Mouse (Mus musculus): ENCODE results near the gene Nfib. TPM values are rescaled to one million over a fixed set of nuclear protein-coding genes. Genes with fewer than 3 reads are reported as not detected.
A peak's percentile ranks its signal among the peaks of the same experiment; 100 is the strongest.

Gene Nfib
- total RNA-seq, 2 experiments from 2014 or later: 119 to 122 TPM

DNA sequence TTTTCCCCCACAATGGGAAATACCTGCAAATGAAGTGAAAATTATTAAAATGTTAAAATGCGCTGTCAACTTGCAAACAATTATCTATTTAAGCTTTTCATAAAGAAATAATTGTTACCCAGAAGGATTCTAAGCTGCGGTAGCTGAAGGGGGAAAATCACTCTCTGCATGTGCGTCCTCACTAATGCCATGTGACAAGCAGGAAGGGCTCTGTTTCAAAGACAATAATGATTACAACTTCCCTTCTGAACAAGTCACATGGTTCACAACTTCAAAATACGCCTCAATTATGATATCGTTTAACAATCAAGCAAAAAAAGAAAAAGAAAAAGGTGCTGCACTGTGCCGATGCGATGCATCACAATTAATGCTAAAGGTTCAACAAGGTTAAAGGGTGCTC, 212.2 kb downstream of the Nfib start:
- DNase-seq (ENCODE audit: low spot score): no peak
- intact Hi-C loops (cut with DNase I): no loop called here

DNA sequence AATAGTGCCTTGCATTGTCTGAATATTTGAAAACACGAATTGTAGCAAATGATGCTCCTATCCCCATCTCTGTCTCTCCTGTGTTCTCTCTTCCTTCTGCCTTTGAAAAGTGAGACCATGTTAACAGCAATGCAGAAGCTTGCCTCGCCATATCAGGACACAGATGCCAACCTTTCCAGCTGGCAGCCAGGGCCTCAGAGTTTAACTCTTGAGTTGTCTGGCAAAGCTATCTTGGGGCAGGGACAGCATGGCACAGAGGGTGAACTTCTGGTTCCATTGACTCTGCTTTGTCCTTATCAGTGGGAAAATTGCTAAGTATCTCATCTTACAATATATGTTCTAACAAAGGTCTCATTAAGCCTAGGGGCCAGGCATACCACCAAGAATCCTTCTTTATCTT, 212.8 kb downstream of the Nfib start:
- intact Hi-C loops (cut with DNase I): no loop called here
- DNase-seq (ENCODE audit: low spot score): no peak

GRCm38 (mm10) chr4:82489939-82490338, 215.6 kb downstream of the Nfib start:
- DNase-seq (ENCODE audit: low spot score): no peak
- intact Hi-C loops (cut with DNase I): no loop called here

DNA sequence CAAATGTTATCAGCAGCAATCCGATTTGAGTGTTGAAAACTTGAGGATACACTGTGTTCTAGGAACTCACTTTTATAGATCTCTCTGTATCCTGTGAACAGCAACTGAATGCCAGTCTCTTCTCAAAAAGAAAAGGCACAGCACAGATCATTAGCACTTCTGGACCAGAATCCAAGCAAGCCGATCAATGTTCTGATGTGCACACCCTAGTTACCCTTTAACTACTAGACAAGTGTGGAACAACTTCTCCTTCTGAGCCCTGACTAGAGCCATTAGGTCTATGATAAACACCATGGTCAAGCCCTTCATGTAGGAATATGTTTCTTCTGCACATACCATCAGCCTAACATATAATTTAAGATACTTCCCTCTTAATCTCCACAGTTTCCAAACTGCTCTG, 219.6 kb downstream of the Nfib start:
- no peak for DNase-seq (ENCODE audit: low spot score)
- intact Hi-C loops (cut with DNase I): no loop called here

DNA sequence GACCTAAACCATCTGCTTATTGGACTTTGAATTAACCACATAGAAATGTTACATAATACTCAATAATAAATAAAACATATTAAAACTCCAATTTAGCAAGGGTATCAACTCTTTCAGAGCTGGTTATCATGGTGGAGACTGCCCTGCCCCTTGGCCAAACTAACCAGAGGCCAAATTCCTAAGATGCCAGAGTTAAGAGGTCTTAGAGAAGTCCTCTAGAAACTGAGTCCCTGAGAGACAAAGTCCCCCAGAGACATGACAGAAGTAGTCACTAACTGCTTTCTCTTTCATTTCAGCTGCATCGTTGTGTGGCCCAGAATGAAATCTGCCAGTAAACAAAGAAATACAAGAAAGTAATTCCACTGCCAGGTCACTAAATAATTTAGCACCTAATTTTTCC, 221.7 kb downstream of the Nfib start:
- intact Hi-C loops (cut with DNase I): loop anchor here (2.0 kb wide), 1 partner anchor 17 kb away; no protein-coding TSS in a partner anchor
- no peak for DNase-seq (ENCODE audit: low spot score)

GRCm38 (mm10) chr4:82483298-82483697, 222.3 kb downstream of the Nfib start:
- no peak for DNase-seq (ENCODE audit: low spot score)
- intact Hi-C loops (cut with DNase I): loop anchor here (2.0 kb wide), 1 partner anchor 18 kb away; no protein-coding TSS in a partner anchor

GRCm38 (mm10) chr4:82480635-82481034, 224.9 kb downstream of the Nfib start:
- no peak for DNase-seq (ENCODE audit: low spot score)
- intact Hi-C loops (cut with DNase I): no loop called here

GRCm38 (mm10) chr4:82479394-82479793, 226.2 kb downstream of the Nfib start:
- no peak for DNase-seq (ENCODE audit: low spot score)
- intact Hi-C loops (cut with DNase I): no loop called here

DNA sequence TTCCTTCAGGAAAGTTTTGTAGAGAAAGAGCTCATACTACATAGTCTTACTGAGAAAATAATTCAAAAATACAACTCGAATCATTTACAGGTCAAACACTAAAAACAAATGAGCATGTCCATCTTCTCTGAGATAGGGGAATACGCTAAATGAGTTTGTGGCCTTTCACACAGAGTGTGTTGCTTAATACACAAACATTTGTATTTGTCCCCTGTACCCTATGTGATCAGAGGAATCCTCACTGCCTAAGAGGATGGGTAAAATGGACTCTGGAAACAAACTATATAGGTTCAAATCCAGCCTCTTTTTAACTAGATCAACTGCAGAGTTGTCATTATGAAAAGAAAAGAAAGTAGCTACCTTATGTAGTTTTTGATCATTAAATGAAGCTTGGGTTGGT, 227.8 kb downstream of the Nfib start:
- intact Hi-C loops (cut with DNase I): no loop called here
- no peak for DNase-seq (ENCODE audit: low spot score)

DNA sequence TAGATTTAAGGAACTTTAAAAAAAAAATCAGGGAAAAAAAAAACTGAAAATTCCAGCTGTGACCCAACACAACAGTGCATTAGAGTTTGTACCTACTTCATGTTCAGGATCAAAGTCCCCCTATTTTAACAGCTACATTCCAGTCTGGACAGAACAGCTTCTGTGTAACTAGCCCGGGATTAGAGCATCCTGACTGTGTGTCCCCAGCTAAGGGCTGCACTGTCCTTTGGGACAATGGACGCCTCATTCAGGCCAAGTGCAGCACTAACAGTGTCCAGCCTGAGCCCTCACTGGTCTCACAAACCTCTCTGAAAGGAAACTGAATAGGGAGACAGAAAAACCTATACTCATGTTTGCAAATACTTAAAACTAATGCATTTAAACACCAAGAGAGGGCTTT, 229.1 kb downstream of the Nfib start:
- intact Hi-C loops (cut with DNase I): no loop called here
- no peak for DNase-seq (ENCODE audit: low spot score)

GRCm38 (mm10) chr4:82474334-82474733, 231.2 kb downstream of the Nfib start:
- DNase-seq (ENCODE audit: low spot score): no peak
- intact Hi-C loops (cut with DNase I): no loop called here

GRCm38 (mm10) chr4:82470938-82471320, 234.6 kb downstream of the Nfib start:
- intact Hi-C loops (cut with DNase I): no loop called here
- no peak for DNase-seq (ENCODE audit: low spot score)

DNA sequence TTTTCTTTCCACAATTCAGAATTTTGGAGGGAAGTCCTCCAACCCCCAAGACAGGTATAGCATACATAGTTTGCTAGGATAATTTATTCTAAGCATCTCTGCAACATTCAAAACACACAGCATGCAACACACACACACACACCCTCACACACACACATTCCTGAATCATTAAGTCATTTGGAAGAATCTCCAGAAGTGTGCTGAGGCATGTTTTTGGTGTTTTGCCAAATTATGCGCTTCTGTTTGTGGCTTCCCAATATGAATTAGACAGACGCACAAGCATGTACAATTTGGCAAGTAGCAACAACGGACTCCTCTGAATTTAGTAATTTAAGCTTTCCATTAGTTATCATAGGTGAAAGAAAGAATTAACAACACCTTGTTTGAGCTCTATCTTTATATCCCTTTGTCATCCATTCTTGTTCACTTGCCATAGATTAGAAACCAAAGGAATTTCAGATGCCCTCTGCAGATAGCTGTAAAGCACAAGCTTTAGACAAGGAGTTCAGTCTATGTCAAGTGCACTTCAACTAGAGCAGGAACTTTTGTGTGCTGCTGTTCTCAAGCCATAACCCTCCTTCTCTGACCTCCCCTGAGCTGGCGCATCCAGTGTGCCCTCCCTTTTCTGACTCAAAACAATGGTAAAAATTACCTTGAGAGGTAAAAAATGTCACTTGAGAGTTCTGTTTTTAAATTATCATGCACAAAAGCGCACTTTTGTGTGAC, 235.2 kb downstream of the Nfib start:
- intact Hi-C loops (cut with DNase I): no loop called here
- DNase-seq (ENCODE audit: low spot score): no peak

- DNase-seq (ENCODE audit: low spot score): no peak
- intact Hi-C loops (cut with DNase I): no loop called here
These were observed 236.6 kb downstream of the Nfib start for GRCm38 (mm10) chr4:82468944-82469343.

DNA sequence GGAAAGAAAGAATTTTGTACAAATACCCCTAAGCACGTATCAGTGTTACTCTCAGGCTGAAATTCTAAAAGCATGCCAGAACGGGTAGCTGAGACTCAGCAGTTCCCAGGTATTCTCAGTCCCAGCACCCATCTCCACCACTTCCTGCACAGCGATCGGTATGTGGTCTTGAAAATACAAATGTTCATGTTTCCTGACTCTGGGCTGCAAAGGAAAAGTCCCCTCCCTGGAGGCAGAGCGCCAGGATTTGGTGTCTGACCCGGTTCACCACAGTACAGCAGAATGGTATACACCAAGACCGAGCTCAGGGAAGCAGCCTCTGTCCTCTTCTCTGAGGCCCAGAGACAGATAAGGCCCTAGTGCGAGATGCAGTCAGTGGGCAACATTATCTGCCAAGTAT, 238.8 kb downstream of the Nfib start:
- DNase-seq (ENCODE audit: low spot score): peak; percentile 58
- intact Hi-C loops (cut with DNase I): no loop called here

- intact Hi-C loops (cut with DNase I): no loop called here
- DNase-seq (ENCODE audit: low spot score): no peak
These were observed 239.4 kb downstream of the Nfib start for GRCm38 (mm10) chr4:82466144-82466543.

- intact Hi-C loops (cut with DNase I): no loop called here
- peak; percentile 48 for DNase-seq (ENCODE audit: low spot score)
These were observed 241.4 kb downstream of the Nfib start for GRCm38 (mm10) chr4:82464051-82464632.

DNA sequence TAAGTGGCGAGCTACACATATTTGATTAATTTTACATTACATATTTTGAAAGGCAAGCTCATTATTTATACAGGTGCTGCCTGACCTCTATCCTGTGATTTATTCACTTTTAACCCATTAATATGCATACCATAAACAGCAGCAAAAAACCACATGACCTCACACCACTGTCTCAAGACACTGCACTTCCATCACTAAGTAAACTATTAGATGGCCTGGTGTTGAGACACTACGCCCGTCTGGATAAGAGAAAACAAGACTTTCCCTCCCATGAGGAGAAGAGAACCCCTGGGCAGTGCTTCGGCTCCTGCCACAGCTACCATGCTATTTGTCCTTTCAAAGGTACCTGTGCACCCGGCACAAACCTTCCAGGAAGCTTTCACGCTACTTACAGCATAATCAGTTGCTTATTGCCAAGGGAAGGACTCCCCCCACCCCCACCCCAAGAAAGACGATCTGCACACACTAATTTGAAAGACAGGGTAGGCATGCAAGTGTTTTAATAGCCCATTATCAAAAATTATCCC, 242.3 kb downstream of the Nfib start:
- intact Hi-C loops (cut with DNase I): no loop called here
- DNase-seq (ENCODE audit: low spot score): no peak

DNA sequence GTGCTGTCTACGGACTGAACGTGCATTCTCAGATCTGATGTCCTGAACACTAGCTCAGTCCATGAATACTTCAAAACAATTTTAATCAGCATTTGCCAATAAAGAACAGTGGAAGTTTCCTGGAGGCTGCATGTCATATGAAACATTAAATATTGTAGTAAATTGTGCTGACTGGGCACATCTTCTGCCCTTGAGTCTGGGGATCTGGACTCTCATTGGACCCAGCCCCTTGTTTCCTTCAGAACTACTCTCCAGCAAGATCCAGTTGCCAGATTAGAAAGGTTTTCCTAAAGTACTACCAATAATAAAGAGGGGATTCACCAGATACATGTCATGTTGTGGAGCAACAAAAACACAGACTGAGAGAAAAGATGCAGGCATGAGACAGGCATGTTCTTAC, 243.9 kb downstream of the Nfib start:
- intact Hi-C loops (cut with DNase I): no loop called here
- DNase-seq (ENCODE audit: low spot score): no peak

DNA sequence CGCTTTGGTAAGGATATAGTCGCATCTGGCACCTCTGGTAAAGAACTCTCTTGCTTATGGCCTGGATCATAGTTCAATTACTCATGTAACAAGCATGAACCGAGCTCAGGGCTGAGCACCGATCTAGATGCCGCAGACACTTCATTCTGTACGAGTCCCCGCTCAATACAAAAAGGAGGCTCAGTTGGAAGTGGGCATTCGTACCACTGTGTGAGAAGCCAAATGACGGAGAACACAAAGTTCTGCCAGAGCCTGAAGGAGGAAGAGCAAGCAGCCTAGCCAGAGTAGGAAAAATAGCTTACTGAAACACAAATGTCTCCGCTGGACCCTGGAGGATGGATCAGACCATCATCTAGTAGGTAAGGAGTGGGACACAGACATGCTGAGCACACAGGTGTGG, 246.7 kb downstream of the Nfib start:
- intact Hi-C loops (cut with DNase I): no loop called here

GRCm38 (mm10) chr4:82456908-82457307, 248.6 kb downstream of the Nfib start:
- intact Hi-C loops (cut with DNase I): no loop called here
- no peak for DNase-seq (ENCODE audit: low spot score)

More for the DNA sequence above, 246.7 kb downstream of the Nfib start:
- DNase-seq (ENCODE audit: low spot score): no peak

DNA sequence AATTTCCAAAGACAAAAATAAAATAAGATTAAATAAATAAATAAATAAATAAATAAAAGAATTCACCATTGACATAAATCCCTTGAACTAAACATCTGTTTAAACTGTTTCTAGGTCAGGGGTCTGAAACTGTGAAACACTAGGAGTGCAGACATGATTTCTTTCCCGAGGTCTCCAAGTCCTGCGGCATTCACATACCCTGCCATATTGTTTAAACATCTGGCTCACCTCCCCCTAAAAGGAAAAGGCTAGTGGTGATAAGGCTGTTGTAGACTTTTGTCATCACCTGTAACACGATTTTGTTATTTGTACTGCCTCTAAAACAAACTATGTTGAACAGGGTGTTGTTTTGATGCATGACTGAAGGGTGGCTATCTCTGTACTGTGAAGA, 249.2 kb downstream of the Nfib start:
- DNase-seq (ENCODE audit: low spot score): no peak
- intact Hi-C loops (cut with DNase I): no loop called here
